24 mouse cellular contexts compared by ENCODE assay signal in genomic region chr5:112773429-112773828, GRCm38 (mm10).
DNase-seq lines count a peak whose midpoint lies in the region; ATAC-seq and TF ChIP-seq lines count a peak whose summit lies in the region.
"Had no signal": no experiment of that assay in that cellular context is flagged by ENCODE, and none has a peak within 500 bp of the region (broad histone marks: within the 10 kb centered on the region; RNA-seq: fewer than 3 reads in every experiment).

No protein-coding gene starts in this region.

- H3K4me3 ChIP-seq in gastrocnemius, adult 2 months, result no peak overlapping the region
- H3K4me3 ChIP-seq in midbrain, embryonic 10.5 days, result no peak overlapping the region
- no peak overlapping the region for H3K4me3 ChIP-seq in midbrain, embryonic 15.5 days
- no peak overlapping the region for H3K4me3 ChIP-seq in kidney, embryonic 16.5 days (ENCODE audit: low read length)
- H3K4me3 ChIP-seq: embryonic facial prominence, embryonic 13.5 days; forebrain, embryonic 12.5 days; heart, embryonic 10.5 days; intestine, embryonic 15.5 days had no signal

- H3K27me3 ChIP-seq in midbrain, embryonic 10.5 days (ENCODE audit: low read depth, poor library complexity, severe bottlenecking), result peaks cover 29% of the 10 kb centered on the region
- H3K27me3 ChIP-seq in midbrain, embryonic 15.5 days (replicated peaks), result no peaks in the 10 kb centered on the region
- peaks cover 13% of the 10 kb centered on the region; the same call in 1 of the 2 replicates for H3K27me3 ChIP-seq in kidney, embryonic 16.5 days (ENCODE audit: insufficient read depth, low read length)
- H3K27me3 ChIP-seq: embryonic facial prominence, embryonic 13.5 days; intestine, embryonic 15.5 days had no signal

- no peak for TF ChIP-seq CTCF in gastrocnemius, adult 2 months (IDR thresholded peaks at IDR 0.05)

- DNase-seq in gastrocnemius, adult 2 months, result no peak
- DNase-seq in gastrocnemius, postnatal 14 days, result no peak
- DNase-seq in midbrain, embryonic 10.5 days (ENCODE audit: low spot score), result peak; percentile 47
- DNase-seq in embryo, embryonic 10 days (ENCODE audit: low spot score), result peak; percentile 60
- peak; percentile 30 for DNase-seq in mesoderm, embryonic 11.5 days (ENCODE audit: low read depth, low spot score)
- DNase-seq: adrenal gland, postnatal 25 days; B cell, adult 2 months; cerebellum, adult 18-20 months; cerebellum, adult 9-11 months; cerebellum, postnatal 36 days; forebrain, postnatal 0 days; gastrocnemius, postnatal 36 days; heart, adult 11 months; heart, postnatal 10 days; heart, postnatal 4 days had no signal

- H3K9ac ChIP-seq in midbrain, embryonic 15.5 days, result no peak overlapping the region
- H3K9ac ChIP-seq in kidney, embryonic 16.5 days (replicated peaks; ENCODE audit: low read length), result no peak overlapping the region
- H3K9ac ChIP-seq: embryonic facial prominence, embryonic 13.5 days; forebrain, embryonic 12.5 days; forebrain, postnatal 0 days; intestine, embryonic 15.5 days had no signal

- intact Hi-C loops in gastrocnemius, adult 2 months (cut with DNase I), result no loop called here
- intact Hi-C loops in gastrocnemius, postnatal 14 days (cut with DNase I; ENCODE audit: low total_unique reads), result no loop called here

- no peaks in the 10 kb centered on the region for H3K36me3 ChIP-seq in midbrain, embryonic 10.5 days
- no peaks in the 10 kb centered on the region for H3K36me3 ChIP-seq in midbrain, embryonic 15.5 days (replicated peaks)
- no peaks in the 10 kb centered on the region for H3K36me3 ChIP-seq in kidney, embryonic 16.5 days (ENCODE audit: insufficient read depth, low read length)
- H3K36me3 ChIP-seq: embryonic facial prominence, embryonic 13.5 days; forebrain, embryonic 12.5 days; G1E; intestine, embryonic 15.5 days had no signal

- no peaks in the 10 kb centered on the region; the same call in 1 of the 2 replicates for H3K9me3 ChIP-seq in midbrain, embryonic 10.5 days (replicated peaks)
- no peaks in the 10 kb centered on the region for H3K9me3 ChIP-seq in midbrain, embryonic 15.5 days
- H3K9me3 ChIP-seq in kidney, embryonic 16.5 days (ENCODE audit: low read length), result peaks cover 2% of the 10 kb centered on the region; the same call in 1 of the 2 replicates
- H3K9me3 ChIP-seq: embryonic facial prominence, embryonic 13.5 days; forebrain, embryonic 12.5 days; heart, embryonic 10.5 days; intestine, embryonic 15.5 days had no signal

- H3K4me2 ChIP-seq in midbrain, embryonic 15.5 days, result no peak overlapping the region
- H3K4me2 ChIP-seq in kidney, embryonic 16.5 days (replicated peaks; ENCODE audit: low read depth, low read length), result no peak overlapping the region
- H3K4me2 ChIP-seq: embryonic facial prominence, embryonic 13.5 days; forebrain, embryonic 12.5 days; intestine, embryonic 15.5 days had no signal

- 0 out of 2 replicates have a peak overlapping the region, but pooled peaks have one; percentile 71 for H3K27ac ChIP-seq in gastrocnemius, adult 2 months
- peak overlapping the region; percentile 63; the same call in 1 of the 2 replicates for H3K27ac ChIP-seq in midbrain, embryonic 10.5 days (replicated peaks)
- H3K27ac ChIP-seq in midbrain, embryonic 15.5 days, result no peak overlapping the region
- no peak overlapping the region for H3K27ac ChIP-seq in kidney, embryonic 16.5 days (ENCODE audit: low read length)
- H3K27ac ChIP-seq: embryonic facial prominence, embryonic 13.5 days; forebrain, embryonic 12.5 days; heart, embryonic 10.5 days; intestine, embryonic 15.5 days had no signal

- peaks cover 57% of the 10 kb centered on the region for H3K4me1 ChIP-seq in midbrain, embryonic 10.5 days
- peaks cover 28% of the 10 kb centered on the region; the same call in 1 of the 2 replicates for H3K4me1 ChIP-seq in midbrain, embryonic 15.5 days
- H3K4me1 ChIP-seq in kidney, embryonic 16.5 days (ENCODE audit: insufficient read depth, low read length), result peaks cover 11% of the 10 kb centered on the region
- H3K4me1 ChIP-seq: intestine, embryonic 15.5 days had no signal

- no peak for ATAC-seq in midbrain, embryonic 15.5 days (replicated peaks)
- ATAC-seq in kidney, embryonic 16.5 days (ENCODE audit: low FRiP score, low TSS enrichment), result no peak
- ATAC-seq: activated CD4-positive, CD25-positive, alpha-beta regulatory T cell, adult 4 months; CD4-positive, CD25-positive, alpha-beta regulatory T cell, adult 4 months; forebrain, postnatal 0 days; intestine, embryonic 15.5 days had no signal

- WGBS in midbrain, embryonic 10.5 days, result 26% methylated on average over 4 of the region's 4 CpGs
- 10% methylated on average over 4 of the region's 4 CpGs for WGBS in midbrain, embryonic 15.5 days
- 58% methylated on average over 4 of the region's 4 CpGs for WGBS in kidney, embryonic 16.5 days

Comparison
In these comparisons a context has a peak if more than half of its experiments do, and no peak if none do; other contexts are left out.
1. H3K27ac ChIP-seq: peak in gastrocnemius, adult 2 months (single experiment) and midbrain, embryonic 10.5 days (single experiment); none in midbrain, embryonic 15.5 days (single experiment) and kidney, embryonic 16.5 days (single experiment).
2. DNase-seq: peak in midbrain, embryonic 10.5 days (single experiment), embryo, embryonic 10 days (single experiment) and mesoderm, embryonic 11.5 days (single experiment); none in gastrocnemius, adult 2 months (single experiment) and gastrocnemius, postnatal 14 days (single experiment).